16 mouse cellular contexts compared by ENCODE assay signal in the genomic region with DNA sequence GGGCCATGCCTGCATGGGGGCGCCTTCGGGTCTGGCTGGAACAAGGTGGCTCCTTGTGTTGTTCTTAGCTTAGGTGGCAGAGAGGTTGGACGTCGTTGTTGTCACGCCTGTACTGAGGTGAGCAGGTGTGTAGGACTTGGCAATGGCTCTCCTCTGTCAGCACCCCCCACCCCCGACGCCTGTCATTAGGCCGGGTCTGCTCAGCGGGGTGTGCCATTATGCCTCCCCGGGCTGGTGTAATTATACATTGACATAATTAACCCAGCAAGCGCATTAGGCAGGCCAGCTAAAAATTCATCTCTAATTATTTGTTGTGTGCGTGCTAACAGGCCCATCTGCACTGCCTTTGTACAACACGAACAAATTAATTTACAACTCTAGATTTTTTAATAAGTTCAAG. TPM values are rescaled to one million over a fixed set of nuclear protein-coding genes. Genes with fewer than 3 reads are reported as not detected.
DNase-seq lines count a peak whose midpoint lies in the region; ATAC-seq and TF ChIP-seq lines count a peak whose summit lies in the region.
"Had no signal": no experiment of that assay in that cellular context is flagged by ENCODE, and none has a peak within 500 bp of the region (broad histone marks: within the 10 kb centered on the region; RNA-seq: fewer than 3 reads in every experiment).

No protein-coding gene starts in this region.

- 27% methylated on average over 13 of the region's 13 CpGs for WGBS in embryonic facial prominence, embryonic 14.5 days
- 4% methylated on average over 13 of the region's 13 CpGs for WGBS in forebrain, embryonic 16.5 days
- 39% methylated on average over 13 of the region's 13 CpGs for WGBS in midbrain, postnatal 0 days
- WGBS in intestine, embryonic 16.5 days: 56% methylated on average over 13 of the region's 13 CpGs

- no peak overlapping the region for H3K4me3 ChIP-seq in embryonic facial prominence, embryonic 14.5 days (ENCODE audit: low read depth, low read length)
- H3K4me3 ChIP-seq in forebrain, embryonic 16.5 days (replicated peaks; ENCODE audit: low read length): no peak overlapping the region
- no peak overlapping the region for H3K4me3 ChIP-seq in midbrain, postnatal 0 days (ENCODE audit: low read depth, low read length)
- H3K4me3 ChIP-seq in intestine, embryonic 16.5 days (ENCODE audit: low read length): no peak overlapping the region
- H3K4me3 ChIP-seq: layer of hippocampus, adult 2 months; liver, embryonic 15.5 days; myocyte had no signal

- ATAC-seq in embryonic facial prominence, embryonic 14.5 days (ENCODE audit: low read depth): peak; percentile 42; the same call in 1 of the 2 replicates
- ATAC-seq in forebrain, embryonic 16.5 days: peak; percentile 74
- no peak for ATAC-seq in midbrain, postnatal 0 days (ENCODE audit: low FRiP score)
- ATAC-seq in intestine, embryonic 16.5 days: no peak

- no peak for TF ChIP-seq CTCF in midbrain, postnatal 0 days (IDR thresholded peaks at IDR 0.05)

- H3K27me3 ChIP-seq in embryonic facial prominence, embryonic 14.5 days (replicated peaks; ENCODE audit: control insufficient read depth, insufficient read depth, low read length): no peaks in the 10 kb centered on the region
- H3K27me3 ChIP-seq in forebrain, embryonic 16.5 days (replicated peaks; ENCODE audit: control insufficient read depth, insufficient read depth, low read length): no peaks in the 10 kb centered on the region
- no peaks in the 10 kb centered on the region for H3K27me3 ChIP-seq in midbrain, postnatal 0 days (ENCODE audit: insufficient read depth, low read length)
- no peaks in the 10 kb centered on the region for H3K27me3 ChIP-seq in intestine, embryonic 16.5 days (replicated peaks; ENCODE audit: control insufficient read depth, insufficient read depth, low read length)
- H3K27me3 ChIP-seq: liver, embryonic 15.5 days had no signal

- no peak overlapping the region for H3K27ac ChIP-seq in embryonic facial prominence, embryonic 14.5 days (replicated peaks; ENCODE audit: low read depth, low read length)
- H3K27ac ChIP-seq in forebrain, embryonic 16.5 days (ENCODE audit: low read length): peak overlapping the region; percentile 83
- H3K27ac ChIP-seq in midbrain, postnatal 0 days (ENCODE audit: low read depth, low read length): no peak overlapping the region
- no peak overlapping the region for H3K27ac ChIP-seq in intestine, embryonic 16.5 days (ENCODE audit: low read length)
- H3K27ac ChIP-seq: layer of hippocampus, adult 2 months; liver, embryonic 15.5 days had no signal

- H3K9ac ChIP-seq in embryonic facial prominence, embryonic 14.5 days (ENCODE audit: low read depth, low read length): no peak overlapping the region
- H3K9ac ChIP-seq in forebrain, embryonic 16.5 days (replicated peaks; ENCODE audit: low read depth, low read length): no peak overlapping the region
- H3K9ac ChIP-seq in midbrain, postnatal 0 days (replicated peaks; ENCODE audit: low read length, poor library complexity, severe bottlenecking): no peak overlapping the region
- no peak overlapping the region for H3K9ac ChIP-seq in intestine, embryonic 16.5 days (ENCODE audit: low read depth, low read length)
- H3K9ac ChIP-seq: liver, embryonic 15.5 days had no signal

- H3K4me2 ChIP-seq in embryonic facial prominence, embryonic 14.5 days (ENCODE audit: low read depth, low read length): no peak overlapping the region
- H3K4me2 ChIP-seq in forebrain, embryonic 16.5 days (ENCODE audit: low read length): no peak overlapping the region
- H3K4me2 ChIP-seq in midbrain, postnatal 0 days (ENCODE audit: low read depth, low read length, poor library complexity, severe bottlenecking): no peak overlapping the region
- no peak overlapping the region for H3K4me2 ChIP-seq in intestine, embryonic 16.5 days (ENCODE audit: low read depth, low read length)
- H3K4me2 ChIP-seq: liver, embryonic 15.5 days had no signal

- no peaks in the 10 kb centered on the region for H3K9me3 ChIP-seq in embryonic facial prominence, embryonic 14.5 days (ENCODE audit: control insufficient read depth, low read length)
- H3K9me3 ChIP-seq in forebrain, embryonic 16.5 days (ENCODE audit: control insufficient read depth, low read length): no peaks in the 10 kb centered on the region
- H3K9me3 ChIP-seq in midbrain, postnatal 0 days (ENCODE audit: low read length): no peaks in the 10 kb centered on the region
- H3K9me3 ChIP-seq in intestine, embryonic 16.5 days (ENCODE audit: control insufficient read depth, low read length): peaks cover 4% of the 10 kb centered on the region; the same call in 1 of the 2 replicates

- no peaks in the 10 kb centered on the region for H3K4me1 ChIP-seq in embryonic facial prominence, embryonic 14.5 days (ENCODE audit: control insufficient read depth, insufficient read depth, low read length)
- peaks cover 26% of the 10 kb centered on the region for H3K4me1 ChIP-seq in forebrain, embryonic 16.5 days (replicated peaks; ENCODE audit: control insufficient read depth, insufficient read depth, low read length)
- no peaks in the 10 kb centered on the region for H3K4me1 ChIP-seq in midbrain, postnatal 0 days (ENCODE audit: insufficient read depth, low read length)
- no peaks in the 10 kb centered on the region for H3K4me1 ChIP-seq in intestine, embryonic 16.5 days (ENCODE audit: control insufficient read depth, insufficient read depth, low read length)
- H3K4me1 ChIP-seq: liver, embryonic 15.5 days had no signal

- no peaks in the 10 kb centered on the region for H3K36me3 ChIP-seq in embryonic facial prominence, embryonic 14.5 days (ENCODE audit: control insufficient read depth, insufficient read depth, low read length)
- H3K36me3 ChIP-seq in forebrain, embryonic 16.5 days (ENCODE audit: control insufficient read depth, insufficient read depth): no peaks in the 10 kb centered on the region; the same call in 1 of the 2 replicates
- H3K36me3 ChIP-seq in midbrain, postnatal 0 days (ENCODE audit: insufficient read depth, low read length): peaks cover 8% of the 10 kb centered on the region; the same call in 1 of the 2 replicates
- H3K36me3 ChIP-seq in intestine, embryonic 16.5 days (ENCODE audit: control insufficient read depth, insufficient read depth, low read length): no peaks in the 10 kb centered on the region
- H3K36me3 ChIP-seq: liver, embryonic 15.5 days had no signal

- peak; percentile 28 to 29 for DNase-seq in layer of hippocampus, postnatal 14 days (ENCODE audit: low spot score in 2 of 2)
- no peak for DNase-seq in layer of hippocampus, postnatal 25 days (ENCODE audit: extremely low spot score in 1 of 2, low spot score in 1 of 2)
- DNase-seq in embryonic facial prominence, embryonic 14.5 days (ENCODE audit: low spot score): peak; percentile 35
- DNase-seq in midbrain, postnatal 0 days (ENCODE audit: low spot score): peak; percentile 55
- DNase-seq in urinary bladder, postnatal 25 days (ENCODE audit: low spot score): no peak
- no peak for DNase-seq in urinary bladder, postnatal 36 days (ENCODE audit: low spot score in 2 of 2)
- DNase-seq: adrenal gland, adult 2 months; heart, postnatal 14 days; kidney, adult 2 months; lung, postnatal 4 days; thymus, adult 18-20 months had no signal

RNA-seq across cellular contexts. Expression of a gene that starts 40.6 kb away (rescaled TPM):
- 10 to 100 TPM; 10.3 to 12.4 TPM for total RNA-seq in layer of hippocampus, postnatal 14 days (2021)
- total RNA-seq in layer of hippocampus, postnatal 25 days (2021): 10 to 100 TPM in 1 of 2 experiments, 1 to 10 TPM in 1; 7.8 to 10.2 TPM
- 18.8 and 20.3 TPM in 2 replicates for polyA plus RNA-seq in embryonic facial prominence, embryonic 14.5 days (2014; fragmentation: Nextera tagmentation; extraction: Ambion mirVana)
- 55.7 TPM in 2 replicates for polyA plus RNA-seq in forebrain, embryonic 16.5 days (2015; fragmentation: Nextera tagmentation; extraction: Ambion mirVana)
- 46.1 and 49.7 TPM in 2 replicates for total RNA-seq in midbrain, postnatal 0 days (2014; rRNA removed)
- 29.8 and 33.1 TPM in 2 replicates for polyA plus RNA-seq in midbrain, postnatal 0 days (2015; fragmentation: Nextera tagmentation; extraction: Ambion mirVana)
- 38.1 and 44.6 TPM in 2 replicates for polyA plus RNA-seq in intestine, embryonic 16.5 days (2015; fragmentation: Nextera tagmentation; extraction: Ambion mirVana)

RNA-seq across cellular contexts. Expression of a gene that starts 51.9 kb away (rescaled TPM):
- 10 to 100 TPM; 18.5 to 18.7 TPM for total RNA-seq in layer of hippocampus, postnatal 14 days (2021)
- total RNA-seq in layer of hippocampus, postnatal 25 days (2021): 10 to 100 TPM; 22.0 TPM
- polyA plus RNA-seq in embryonic facial prominence, embryonic 14.5 days (2014; fragmentation: Nextera tagmentation; extraction: Ambion mirVana): 17.8 and 18.3 TPM in 2 replicates
- 5.5 and 5.9 TPM in 2 replicates for polyA plus RNA-seq in forebrain, embryonic 16.5 days (2015; fragmentation: Nextera tagmentation; extraction: Ambion mirVana)
- 21.5 and 23.8 TPM in 2 replicates for total RNA-seq in midbrain, postnatal 0 days (2014; rRNA removed)
- polyA plus RNA-seq in midbrain, postnatal 0 days (2015; fragmentation: Nextera tagmentation; extraction: Ambion mirVana): 5.9 and 6.4 TPM in 2 replicates
- polyA plus RNA-seq in intestine, embryonic 16.5 days (2015; fragmentation: Nextera tagmentation; extraction: Ambion mirVana): 7.7 and 9.9 TPM in 2 replicates

Comparison
In these comparisons a context has a peak if more than half of its experiments do, and no peak if none do; other contexts are left out.
1. DNase-seq: peak in layer of hippocampus, postnatal 14 days (2 of 2), embryonic facial prominence, embryonic 14.5 days (single experiment) and midbrain, postnatal 0 days (single experiment); none in layer of hippocampus, postnatal 25 days (0 of 2), urinary bladder, postnatal 25 days (single experiment) and urinary bladder, postnatal 36 days (0 of 2).
2. ATAC-seq: peak in embryonic facial prominence, embryonic 14.5 days (single experiment) and forebrain, embryonic 16.5 days (single experiment); none in midbrain, postnatal 0 days (single experiment) and intestine, embryonic 16.5 days (single experiment).